Mouse (Mus musculus) spleen, postnatal 36 days (tissue): ENCODE data around the gene Fam217b.

Experiments
- DNase-seq, 2 experiments: peaks; one replicate each; pipeline ENCODE4 v3.0.0; 2022; ENCODE audit warnings: low spot score in 2 of 2, mixed read lengths in 1 of 2

Fam217b gene

DNA sequence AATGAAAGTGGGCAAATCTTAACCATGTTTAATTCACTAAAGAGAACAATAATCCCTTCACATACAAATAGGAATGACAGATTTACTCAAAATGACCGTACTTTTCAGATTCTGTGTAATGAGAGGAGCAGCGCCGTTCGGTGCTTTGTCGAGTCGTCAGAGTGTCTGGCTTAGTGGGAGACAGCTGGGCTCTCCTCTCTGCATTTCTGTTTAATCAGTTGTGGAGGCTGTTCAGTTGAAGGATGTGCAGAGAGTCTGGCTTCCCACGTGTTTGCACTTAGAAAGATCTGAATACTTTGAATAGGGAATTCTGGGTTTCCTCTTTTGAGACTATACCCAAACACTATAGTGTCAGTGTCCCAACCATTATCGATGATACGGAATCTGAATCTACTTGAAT, 23.0 kb downstream of the Fam217b start:
- no peak for DNase-seq

DNA sequence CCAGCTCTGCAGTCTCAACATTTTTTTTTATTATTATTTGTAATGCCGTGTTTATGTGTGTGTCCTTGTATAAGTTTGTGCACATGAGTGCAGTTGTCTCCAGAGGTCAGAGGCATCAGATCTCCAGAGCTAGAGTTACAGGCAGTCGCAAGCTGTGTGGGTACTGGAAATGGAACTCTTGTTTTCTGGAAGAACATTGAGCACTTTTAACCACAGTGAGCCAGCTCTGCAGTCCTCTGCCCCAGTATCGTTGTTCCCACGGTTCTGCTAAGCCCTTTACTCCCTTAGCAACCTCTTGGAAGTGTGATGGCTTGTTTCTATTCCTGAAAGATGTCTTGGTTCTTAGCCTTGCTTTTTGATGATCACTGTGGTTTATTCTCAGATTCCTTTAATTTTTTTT, 35.1 kb downstream of the Fam217b start:
- no peak for DNase-seq

DNA sequence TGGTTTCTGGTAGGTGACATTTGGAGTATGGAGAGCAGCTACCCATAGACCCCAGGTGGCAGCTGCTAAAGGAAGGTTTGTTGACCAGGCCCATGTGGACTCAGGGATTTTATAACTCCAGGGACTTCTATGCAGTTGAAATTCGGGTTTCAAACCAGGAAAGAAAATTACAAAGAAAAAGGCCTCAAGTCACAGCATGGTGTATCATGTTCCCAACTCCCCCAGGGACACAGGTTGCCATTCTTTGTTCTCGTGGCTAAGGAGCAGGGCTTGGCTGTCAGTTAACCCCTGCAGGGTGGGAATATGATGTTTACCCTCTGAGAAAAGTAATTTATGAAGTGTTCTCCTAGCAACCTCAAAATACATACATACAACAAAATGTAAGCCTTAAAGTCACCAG, 35.9 kb downstream of the Fam217b start:
- DNase-seq: no peak

DNA sequence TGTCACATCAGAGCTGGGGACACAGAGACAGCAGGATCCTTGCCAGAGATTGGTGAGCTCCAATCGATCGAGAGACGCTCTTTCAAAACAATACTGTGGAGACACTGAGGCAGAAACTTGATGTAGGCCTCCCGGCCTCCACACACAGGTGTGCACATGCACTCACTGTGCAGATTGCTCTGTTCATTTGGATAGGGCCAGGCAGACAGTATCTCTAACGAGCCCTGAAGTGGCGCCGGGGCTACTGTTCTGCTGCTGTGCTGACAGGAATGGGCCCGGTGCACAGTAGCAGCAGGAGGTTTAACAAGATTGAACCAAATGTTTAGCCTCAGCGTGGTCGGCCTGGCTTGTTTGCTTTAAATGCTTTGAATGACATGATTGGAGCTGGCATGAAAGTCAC, 36.6 kb downstream of the Fam217b start:
- no peak for DNase-seq

DNA sequence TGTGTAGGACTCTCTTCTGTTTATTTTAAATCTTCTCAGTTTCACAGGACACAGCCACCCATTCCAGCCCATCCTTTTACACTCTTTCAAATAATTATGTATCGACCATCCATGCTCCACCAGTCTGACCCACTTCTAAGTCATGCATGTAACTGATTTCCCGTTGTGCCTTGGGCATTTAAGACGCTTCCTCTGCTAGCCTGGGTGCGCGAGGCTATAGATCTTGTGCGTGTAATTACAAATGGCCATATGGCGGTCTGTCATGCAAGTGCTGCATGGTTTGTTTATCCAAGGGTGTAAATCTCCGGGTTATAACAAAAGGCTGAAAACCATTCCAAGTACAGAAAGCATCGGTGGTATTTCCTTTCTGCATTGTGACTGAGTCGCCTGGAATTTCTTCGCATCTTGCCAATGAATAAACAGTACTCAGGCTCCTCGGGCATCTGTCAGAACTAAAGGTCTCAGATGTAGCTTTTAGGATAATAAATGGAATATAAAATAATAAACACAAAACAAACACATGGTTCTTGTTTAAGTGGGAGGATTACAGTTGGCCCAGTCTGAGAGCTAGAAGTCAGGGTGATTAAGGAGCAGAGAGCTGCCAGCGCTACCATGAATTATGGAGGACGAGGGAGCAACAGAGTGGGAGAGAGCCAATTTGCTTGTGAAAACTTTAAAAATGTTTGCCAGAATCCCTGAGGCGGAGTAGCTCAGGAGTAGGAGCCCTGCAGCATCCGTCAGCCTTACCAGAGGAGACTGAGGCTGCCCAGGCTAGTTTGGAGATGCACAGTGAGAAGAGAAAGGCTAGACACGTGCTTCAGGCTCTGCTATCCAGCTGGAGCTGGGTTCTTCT, 40.6 kb downstream of the Fam217b start:
- no peak for DNase-seq

DNA sequence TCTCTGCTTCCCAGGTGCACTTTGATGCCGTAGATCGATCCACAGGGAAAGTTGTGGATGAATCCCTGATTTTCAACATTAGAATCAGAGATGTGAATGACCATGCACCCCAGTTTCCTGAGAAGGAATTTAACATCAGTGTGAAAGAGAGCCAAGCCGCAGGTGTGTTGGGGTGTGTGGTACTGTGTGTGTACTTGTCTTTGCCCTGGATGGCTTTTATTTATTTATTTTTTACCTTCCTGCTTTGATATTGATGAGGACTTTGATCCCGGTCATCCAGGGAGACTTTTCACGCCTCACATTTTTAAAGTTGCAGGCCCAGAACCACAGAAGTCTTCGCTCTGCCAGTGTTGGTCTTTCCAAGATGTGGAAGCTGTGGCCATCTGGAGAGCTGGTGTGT, 43.1 kb downstream of the Fam217b start:
- no peak for DNase-seq

DNA sequence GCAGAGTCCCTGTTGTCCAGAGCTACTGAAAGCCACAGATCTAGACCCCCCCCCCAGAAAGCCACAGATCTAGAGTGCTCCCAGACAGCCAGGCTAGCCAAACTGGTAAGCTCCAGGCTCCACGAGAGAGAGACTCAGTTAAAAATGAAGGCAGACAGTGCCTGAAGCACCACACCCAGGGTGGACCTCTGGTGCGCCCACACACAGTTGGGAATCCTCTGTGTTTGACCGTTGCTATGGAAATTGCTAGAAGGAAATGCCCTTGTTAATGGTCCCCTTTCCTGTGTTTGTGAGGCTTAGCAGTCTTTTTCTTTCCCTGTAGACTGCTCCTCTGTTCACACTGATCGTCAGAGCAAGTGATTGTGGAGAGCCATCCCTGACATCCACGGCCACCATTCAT, 46.0 kb downstream of the Fam217b start:
- DNase-seq: no peak

DNA sequence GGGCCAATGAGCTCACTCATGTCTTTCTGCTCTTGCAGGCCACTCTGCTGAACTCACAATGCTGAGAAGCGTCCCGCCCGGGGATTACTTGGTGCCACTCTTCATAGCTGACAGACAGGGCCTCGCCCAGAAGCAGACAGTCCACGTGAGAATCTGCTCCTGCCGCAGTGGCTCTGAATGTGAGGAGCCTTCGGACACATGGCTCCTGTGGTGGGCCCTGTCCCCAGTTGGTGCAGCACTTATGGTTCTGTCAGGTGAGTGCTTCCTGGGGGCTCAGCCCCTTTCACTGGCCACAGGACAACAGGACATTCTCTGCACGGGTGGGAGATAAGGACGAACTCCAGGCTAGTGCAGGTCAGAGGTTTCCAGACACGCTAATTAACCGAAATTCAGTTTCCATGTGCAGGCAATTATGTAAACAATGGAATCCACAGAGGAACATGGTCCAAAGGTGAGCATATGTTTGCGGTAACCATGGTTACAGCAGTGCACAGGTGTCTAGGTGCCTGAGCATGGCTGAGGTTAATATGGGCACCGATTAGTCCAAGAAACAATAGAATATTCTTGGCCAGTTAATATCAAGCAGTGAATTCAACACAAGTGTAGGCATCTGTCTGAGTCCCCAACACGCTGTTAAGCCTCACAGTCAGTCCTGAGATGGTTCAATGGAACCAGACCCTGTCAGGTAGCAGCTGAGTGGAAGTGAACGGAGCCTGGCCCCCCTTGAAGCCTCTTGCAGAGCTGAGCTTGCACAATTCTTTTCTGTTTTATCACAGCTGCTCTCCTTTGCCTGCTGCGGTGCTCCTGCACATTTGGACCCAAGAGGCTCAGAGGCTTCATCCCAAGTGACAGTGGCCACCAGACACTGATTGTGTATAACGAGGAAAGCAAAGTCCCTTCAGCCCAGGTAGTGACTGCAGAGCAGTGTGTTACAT, 57.5 kb downstream of the Fam217b start:
- no peak for DNase-seq

DNA sequence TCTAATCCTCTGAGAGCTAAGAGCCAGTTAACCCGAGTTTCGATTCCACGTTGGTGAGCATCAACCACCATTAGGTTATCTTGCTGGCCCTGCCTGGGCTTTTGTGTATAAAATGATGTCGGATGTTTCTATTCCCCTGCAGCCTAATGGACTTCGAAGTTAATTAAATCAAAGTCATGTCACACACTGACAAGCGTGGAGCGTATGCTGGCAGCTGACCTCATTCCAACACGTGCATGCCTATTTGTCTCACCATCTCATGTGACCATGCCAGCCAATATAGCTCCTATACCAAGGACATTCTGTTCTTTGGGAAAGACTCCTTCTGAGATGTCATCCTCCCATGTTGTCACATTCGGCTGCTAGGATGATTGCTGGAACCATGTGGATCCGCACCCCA, 59.6 kb downstream of the Fam217b start:
- DNase-seq: no peak
